In the genomic region with DNA sequence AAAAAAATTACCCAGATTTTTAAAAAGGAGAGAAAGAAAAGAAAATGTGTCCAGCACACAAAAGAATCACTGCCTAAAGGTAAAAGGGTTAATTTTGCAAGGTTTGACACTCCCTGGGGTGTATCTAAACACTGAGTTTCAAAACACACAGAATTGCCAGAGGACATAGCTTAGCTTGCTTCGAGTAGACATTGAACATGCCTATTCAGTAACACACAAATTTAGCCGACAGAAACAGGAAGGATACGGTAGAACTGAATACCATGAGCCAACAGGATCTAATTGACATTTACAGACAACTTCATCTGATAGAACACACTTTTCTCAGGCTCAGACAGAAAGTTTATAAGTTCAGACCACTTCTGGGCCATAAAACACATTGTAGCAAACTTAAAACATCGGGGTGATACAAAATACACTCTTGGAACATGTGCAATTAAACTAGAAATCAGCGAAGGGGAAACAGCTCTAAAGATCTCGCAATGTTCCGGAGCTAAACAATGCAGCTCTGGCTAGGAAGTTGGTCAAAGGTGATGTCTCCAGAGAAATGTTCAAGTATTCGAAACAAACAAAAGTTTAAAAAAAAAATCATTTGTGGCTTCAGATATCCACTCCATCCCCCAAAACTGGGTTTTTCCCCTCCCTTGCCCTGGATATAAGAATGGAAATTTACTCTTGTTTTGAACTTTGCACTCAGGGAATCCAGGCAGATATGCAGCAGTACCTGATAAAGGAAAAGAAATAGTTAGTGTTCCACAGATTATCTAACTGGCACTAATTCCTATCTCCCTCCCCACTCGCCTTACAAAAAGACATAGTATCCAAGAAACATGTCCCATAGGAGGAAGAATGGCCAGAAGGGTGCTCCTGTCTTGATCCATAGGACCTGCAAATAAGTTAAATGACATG, we compare ENCODE assay signal across 18 mouse cellular contexts.
DNase-seq lines count a peak whose midpoint lies in the region; ATAC-seq and TF ChIP-seq lines count a peak whose summit lies in the region.
"Had no signal": no experiment of that assay in that cellular context is flagged by ENCODE, and none has a peak within 500 bp of the region (broad histone marks: within the 10 kb centered on the region; RNA-seq: fewer than 3 reads in every experiment).

No protein-coding gene starts in this region.

- no peak overlapping the region for H3K9ac ChIP-seq in liver, adult 2 months (ENCODE audit: low read depth, low read length)
- H3K9ac ChIP-seq in liver, embryonic 11.5 days (ENCODE audit: low read depth, low read length), result no peak overlapping the region
- no peak overlapping the region for H3K9ac ChIP-seq in heart, embryonic 14.5 days (ENCODE audit: low read length)
- H3K9ac ChIP-seq in stomach, embryonic 15.5 days, result no peak overlapping the region
- H3K9ac ChIP-seq: embryonic facial prominence, embryonic 15.5 days; forebrain, embryonic 15.5 days; lung, embryonic 14.5 days; midbrain, embryonic 15.5 days; neural tube, embryonic 15.5 days had no signal

- ATAC-seq in liver, embryonic 11.5 days (replicated peaks; ENCODE audit: low FRiP score), result no peak
- no peak for ATAC-seq in heart, embryonic 14.5 days (ENCODE audit: insufficient number of reproducible peaks, insufficient read depth, low FRiP score, low read depth)
- ATAC-seq in stomach, embryonic 15.5 days (ENCODE audit: insufficient read depth, low FRiP score, low read depth), result no peak
- ATAC-seq: forebrain, embryonic 15.5 days; midbrain, embryonic 15.5 days; Patski had no signal

- H3K4me2 ChIP-seq in liver, embryonic 11.5 days, result no peak overlapping the region
- no peak overlapping the region for H3K4me2 ChIP-seq in heart, embryonic 14.5 days (ENCODE audit: low read length)
- H3K4me2 ChIP-seq in stomach, embryonic 15.5 days, result no peak overlapping the region
- H3K4me2 ChIP-seq: embryonic facial prominence, embryonic 15.5 days; forebrain, embryonic 15.5 days; lung, embryonic 14.5 days; midbrain, embryonic 15.5 days; neural tube, embryonic 15.5 days had no signal

- H3K9me3 ChIP-seq in liver, embryonic 11.5 days (ENCODE audit: control insufficient read depth, low read length), result no peaks in the 10 kb centered on the region
- H3K9me3 ChIP-seq in heart, embryonic 14.5 days (ENCODE audit: control insufficient read depth, low read length), result no peaks in the 10 kb centered on the region
- no peaks in the 10 kb centered on the region for H3K9me3 ChIP-seq in stomach, embryonic 15.5 days
- H3K9me3 ChIP-seq: embryonic facial prominence, embryonic 15.5 days; forebrain, embryonic 15.5 days; midbrain, embryonic 15.5 days; neural tube, embryonic 15.5 days had no signal

- H3K79me2 ChIP-seq in liver, adult 2 months (ENCODE audit: control insufficient read depth, insufficient read depth, low read length), result no peaks in the 10 kb centered on the region

- H3K27me3 ChIP-seq in liver, adult 2 months (ENCODE audit: control insufficient read depth, insufficient read depth, low read length), result no peaks in the 10 kb centered on the region
- H3K27me3 ChIP-seq in liver, embryonic 11.5 days (replicated peaks; ENCODE audit: control insufficient read depth, insufficient read depth, low read length), result no peaks in the 10 kb centered on the region
- no peaks in the 10 kb centered on the region for H3K27me3 ChIP-seq in heart, embryonic 14.5 days (ENCODE audit: control insufficient read depth, insufficient read depth, low read length)
- no peaks in the 10 kb centered on the region for H3K27me3 ChIP-seq in stomach, embryonic 15.5 days (replicated peaks)
- H3K27me3 ChIP-seq: embryonic facial prominence, embryonic 15.5 days; forebrain, embryonic 15.5 days; midbrain, embryonic 15.5 days; neural tube, embryonic 15.5 days; Patski had no signal

- no peaks in the 10 kb centered on the region for H3K36me3 ChIP-seq in liver, adult 2 months (ENCODE audit: control insufficient read depth, insufficient read depth, low read length)
- H3K36me3 ChIP-seq in liver, embryonic 11.5 days (ENCODE audit: control insufficient read depth, insufficient read depth, low read length), result no peaks in the 10 kb centered on the region
- H3K36me3 ChIP-seq in heart, embryonic 14.5 days (ENCODE audit: control insufficient read depth, insufficient read depth, low read length), result no peaks in the 10 kb centered on the region
- no peaks in the 10 kb centered on the region for H3K36me3 ChIP-seq in stomach, embryonic 15.5 days
- H3K36me3 ChIP-seq: embryonic facial prominence, embryonic 15.5 days; forebrain, embryonic 15.5 days; midbrain, embryonic 15.5 days; neural tube, embryonic 15.5 days had no signal

- no peak for TF ChIP-seq CTCF in liver, adult 2 months (IDR thresholded peaks at IDR 0.05; ENCODE audit: low read depth, low read length)

- intact Hi-C loops in heart, postnatal 25 days (cut with DNase I), result no loop called here

- H3K4me3 ChIP-seq in liver, adult 2 months (ENCODE audit: insufficient read depth, low read depth, low read length), result no peak overlapping the region
- H3K4me3 ChIP-seq in liver, embryonic 11.5 days (ENCODE audit: low read depth, low read length), result no peak overlapping the region
- no peak overlapping the region for H3K4me3 ChIP-seq in heart, embryonic 14.5 days (ENCODE audit: control insufficient read depth in 1 of 2, insufficient read depth in 1 of 2, low read depth in 1 of 2, low read length in 2 of 2)
- no peak overlapping the region for H3K4me3 ChIP-seq in stomach, embryonic 15.5 days (replicated peaks)
- H3K4me3 ChIP-seq: embryonic facial prominence, embryonic 15.5 days; forebrain, embryonic 15.5 days; midbrain, embryonic 15.5 days; neural tube, embryonic 15.5 days had no signal

- peaks cover 16% of the 10 kb centered on the region for H3K4me1 ChIP-seq in liver, adult 2 months (ENCODE audit: control insufficient read depth, insufficient read depth, low read length)
- H3K4me1 ChIP-seq in liver, embryonic 11.5 days (replicated peaks; ENCODE audit: control insufficient read depth, insufficient read depth, low read length), result peaks cover 9% of the 10 kb centered on the region
- H3K4me1 ChIP-seq in heart, embryonic 14.5 days (ENCODE audit: control insufficient read depth in 2 of 2, insufficient read depth in 2 of 2, low read length in 2 of 2), result peaks cover 0 to 3% of the 10 kb centered on the region in 2 experiments; a peak in 1 of 4 replicates
- H3K4me1 ChIP-seq in stomach, embryonic 15.5 days, result no peaks in the 10 kb centered on the region
- H3K4me1 ChIP-seq: embryonic facial prominence, embryonic 15.5 days; forebrain, embryonic 15.5 days; midbrain, embryonic 15.5 days; neural tube, embryonic 15.5 days had no signal

- no peak overlapping the region for H3K27ac ChIP-seq in liver, adult 2 months (replicated peaks; ENCODE audit: insufficient read depth, low read depth, low read length)
- H3K27ac ChIP-seq in liver, embryonic 11.5 days (ENCODE audit: low read depth, low read length), result no peak overlapping the region
- H3K27ac ChIP-seq in heart, embryonic 14.5 days (replicated peaks in 1 of 2; ENCODE audit: control insufficient read depth in 1 of 2, insufficient read depth in 1 of 2, low read depth in 2 of 2, low read length in 2 of 2), result peak overlapping the region; percentile 33 to 59; a peak in 3 of 4 replicates
- H3K27ac ChIP-seq in stomach, embryonic 15.5 days, result 0 out of 2 replicates have a peak overlapping the region, but pooled peaks have one; percentile 41
- H3K27ac ChIP-seq: embryonic facial prominence, embryonic 15.5 days; forebrain, embryonic 15.5 days; midbrain, embryonic 15.5 days; neural tube, embryonic 15.5 days had no signal

- TF ChIP-seq POLR2A in liver, adult 2 months (IDR thresholded peaks at IDR 0.05; ENCODE audit: extremely low read depth, insufficient read depth, low read length), result no peak

- 13% methylated on average over 9 of the region's 9 CpGs for WGBS in liver, adult 2 months
- 57% methylated on average over 9 of the region's 9 CpGs for WGBS in liver, embryonic 11.5 days
- WGBS in heart, embryonic 14.5 days, result 52% methylated on average over 9 of the region's 9 CpGs
- WGBS in stomach, embryonic 15.5 days, result 50% methylated on average over 9 of the region's 9 CpGs

- DNase-seq in heart, adult 11 months, result peak; percentile 87
- no peak for DNase-seq in heart, postnatal 25 days (ENCODE audit: low spot score)
- DNase-seq in liver, adult 2 months (ENCODE audit: extremely low read depth, low read depth, low spot score), result peak; percentile 64
- no peak for DNase-seq in liver, embryonic 11.5 days (ENCODE audit: low spot score)
- no peak for DNase-seq in spleen, adult 18-20 months
- no peak for DNase-seq in thymus, adult 18-20 months
- DNase-seq: adrenal gland, postnatal 14 days; B cell, adult 2 months; cerebellum, adult 18-20 months; gastrocnemius, postnatal 25 days; lung, embryonic 14.5 days had no signal

Comparison
In these comparisons a context has a peak if more than half of its experiments do, and no peak if none do; other contexts are left out.
1. DNase-seq: peak in heart, adult 11 months (single experiment) and liver, adult 2 months (single experiment); none in heart, postnatal 25 days (single experiment), liver, embryonic 11.5 days (single experiment), spleen, adult 18-20 months (0 of 2) and thymus, adult 18-20 months (0 of 2).
2. H3K27ac ChIP-seq: peak in heart, embryonic 14.5 days (2 of 2) and stomach, embryonic 15.5 days (single experiment); none in liver, adult 2 months (single experiment) and liver, embryonic 11.5 days (single experiment).